Mouse (Mus musculus): ENCODE measurements around the gene Chchd3. TPM values are rescaled to one million over a fixed set of nuclear protein-coding genes. Genes with fewer than 3 reads are reported as not detected.

Chchd3 gene
- total RNA-seq, 1 experiment from 2014 or later, result 241 TPM

DNA sequence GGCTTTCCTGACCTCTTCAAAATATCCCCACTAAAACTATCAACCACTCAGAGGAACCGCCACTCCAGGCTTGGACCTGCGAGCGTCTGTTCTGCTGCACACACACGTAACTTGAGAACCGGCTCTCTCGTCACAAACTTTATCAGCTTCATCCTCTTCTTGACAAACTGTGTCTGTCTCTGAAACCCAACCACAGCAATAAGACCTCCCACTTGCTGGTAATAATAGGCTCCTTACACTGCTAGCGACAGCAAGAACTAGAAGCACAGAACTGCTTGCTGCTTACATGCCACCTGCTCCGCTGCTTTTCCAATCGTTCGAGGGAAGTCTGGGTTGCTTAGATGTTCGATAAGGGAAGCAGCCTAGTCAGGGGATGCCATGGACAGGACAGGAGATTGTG lies 119.8 kb downstream of the Chchd3 start:
- ATAC-seq (replicated peaks; ENCODE audit: low read depth, poor library complexity, severe bottlenecking), result 0 out of 2 replicates have a peak, but pooled peaks have one; percentile 22

- 0 out of 2 replicates have a peak, but pooled peaks have one; percentile 42 for ATAC-seq (replicated peaks; ENCODE audit: low read depth, poor library complexity, severe bottlenecking)
Measured at GRCm38 (mm10) chr6:32937643-32938042, 122.4 kb downstream of the Chchd3 start.

GRCm38 (mm10) chr6:32936794-32937193 lies 123.3 kb downstream of the Chchd3 start:
- no peak for ATAC-seq (replicated peaks; ENCODE audit: low read depth, poor library complexity, severe bottlenecking)

DNA sequence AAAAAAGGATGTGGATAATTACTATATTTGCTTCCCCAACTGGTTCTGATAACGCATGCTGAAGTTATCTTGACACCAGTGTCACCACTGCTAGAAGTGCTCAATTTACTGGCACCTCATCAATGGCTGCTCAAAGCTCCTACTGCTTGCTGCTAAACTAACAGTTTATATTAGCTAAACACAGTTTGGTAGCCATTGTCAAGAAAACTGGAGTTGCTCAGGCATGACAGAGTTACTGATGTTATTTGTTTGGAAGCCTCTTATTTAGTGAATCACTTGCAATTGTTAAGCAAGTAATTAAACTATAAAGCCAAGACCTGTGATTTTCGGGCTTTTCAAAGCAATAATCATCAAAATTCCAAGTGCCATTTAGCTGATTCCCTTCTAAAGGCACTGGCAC lies 123.7 kb downstream of the Chchd3 start:
- no peak for ATAC-seq (replicated peaks; ENCODE audit: low read depth, poor library complexity, severe bottlenecking)

GRCm38 (mm10) chr6:32935576-32935975 lies 124.5 kb downstream of the Chchd3 start:
- ATAC-seq (replicated peaks; ENCODE audit: low read depth, poor library complexity, severe bottlenecking), result no peak

DNA sequence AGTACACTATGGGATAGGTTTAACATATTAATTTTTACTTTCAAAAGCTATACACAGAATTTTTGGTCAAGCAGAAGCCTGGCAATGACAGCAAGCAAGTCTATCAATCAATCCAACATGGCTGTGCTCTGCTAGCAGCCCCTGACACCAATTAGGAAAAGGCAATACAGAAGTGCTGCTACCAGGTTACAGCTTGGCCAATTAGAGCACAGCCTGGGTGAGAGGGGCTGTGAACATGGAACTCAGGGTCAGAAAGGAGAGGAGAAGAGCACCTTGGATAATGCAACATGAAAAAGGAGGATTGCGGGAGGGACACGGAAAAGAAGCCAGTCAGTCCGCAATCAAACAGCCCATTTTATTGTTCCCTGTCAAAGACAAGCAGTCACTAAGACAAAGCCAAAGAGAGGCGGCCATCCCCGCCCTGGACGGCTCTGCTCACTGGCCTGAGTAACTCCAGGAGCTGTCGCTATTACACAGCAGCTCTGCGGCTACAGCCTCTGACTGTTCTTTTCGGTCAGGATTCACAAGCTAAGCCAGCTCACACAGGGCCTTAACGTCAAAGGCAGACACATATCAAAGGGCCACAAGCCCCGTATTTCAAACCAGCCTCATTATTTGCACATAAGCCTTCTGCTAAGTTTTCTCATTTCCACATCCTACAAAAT lies 128.8 kb downstream of the Chchd3 start:
- ATAC-seq (replicated peaks; ENCODE audit: low read depth, poor library complexity, severe bottlenecking), result no peak

DNA sequence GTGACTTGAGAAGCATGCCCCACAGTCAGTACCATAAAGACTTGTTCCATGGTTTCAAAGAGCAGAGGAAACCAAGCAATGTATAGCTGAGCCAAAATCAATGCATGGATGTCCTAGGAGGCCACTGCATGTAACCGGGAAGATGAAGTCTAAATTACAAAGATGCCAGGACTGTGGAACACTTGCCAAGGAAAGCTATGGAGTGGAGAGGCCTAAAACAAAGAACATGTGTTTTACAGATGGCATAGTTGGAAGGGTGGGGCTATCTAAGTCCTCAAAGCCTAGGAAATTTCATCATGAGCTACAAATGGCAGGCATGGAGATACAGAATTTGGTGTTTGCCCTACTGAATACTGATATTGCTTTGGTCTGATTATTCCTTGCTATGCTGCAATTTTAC lies 137.7 kb downstream of the Chchd3 start:
- no peak for ATAC-seq (replicated peaks; ENCODE audit: low read depth, poor library complexity, severe bottlenecking)

GRCm38 (mm10) chr6:32920091-32920490 lies 140.0 kb downstream of the Chchd3 start:
- no peak for ATAC-seq (replicated peaks; ENCODE audit: low read depth, poor library complexity, severe bottlenecking)

DNA sequence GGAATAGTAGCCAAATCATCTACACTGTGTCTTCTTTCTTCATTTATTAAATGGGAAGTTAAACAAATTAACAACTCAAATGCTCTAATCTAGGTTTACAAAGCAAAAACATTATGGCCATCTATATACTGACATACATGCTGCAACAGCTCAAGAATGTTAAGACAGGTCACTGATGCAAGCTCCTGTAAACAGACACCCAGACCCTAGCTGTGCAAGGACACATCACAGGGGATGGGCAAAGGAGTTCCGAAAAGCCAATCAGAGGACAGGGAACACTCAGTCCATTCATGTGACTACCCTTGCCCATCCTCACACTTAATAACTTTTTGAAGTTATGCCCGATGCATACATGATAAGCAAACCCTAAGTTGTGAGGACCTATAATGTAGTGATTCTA lies 149.4 kb downstream of the Chchd3 start:
- ATAC-seq (replicated peaks; ENCODE audit: low read depth, poor library complexity, severe bottlenecking), result no peak

DNA sequence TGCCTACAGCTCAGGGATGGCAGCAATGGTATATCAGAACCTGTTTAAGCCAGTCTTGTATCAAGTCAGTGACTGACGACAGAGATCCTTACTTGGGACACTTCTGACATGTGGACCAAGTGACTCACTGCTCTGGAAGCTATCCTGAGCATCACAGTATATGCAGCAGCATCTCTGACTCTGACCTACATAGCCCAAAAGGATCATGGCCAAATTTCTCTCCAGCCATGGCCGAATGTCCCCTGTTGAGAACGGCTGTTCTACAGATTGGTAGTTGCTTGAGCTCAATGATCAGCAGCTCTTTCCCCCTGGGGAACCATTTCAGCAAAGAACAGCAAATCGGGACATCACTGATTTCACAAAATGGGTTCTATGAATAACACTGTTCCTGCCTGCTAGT lies 161.0 kb downstream of the Chchd3 start:
- ATAC-seq (replicated peaks; ENCODE audit: low read depth, poor library complexity, severe bottlenecking), result no peak

GRCm38 (mm10) chr6:32894100-32894499 lies 166.0 kb downstream of the Chchd3 start:
- no peak for ATAC-seq (replicated peaks; ENCODE audit: low read depth, poor library complexity, severe bottlenecking)

DNA sequence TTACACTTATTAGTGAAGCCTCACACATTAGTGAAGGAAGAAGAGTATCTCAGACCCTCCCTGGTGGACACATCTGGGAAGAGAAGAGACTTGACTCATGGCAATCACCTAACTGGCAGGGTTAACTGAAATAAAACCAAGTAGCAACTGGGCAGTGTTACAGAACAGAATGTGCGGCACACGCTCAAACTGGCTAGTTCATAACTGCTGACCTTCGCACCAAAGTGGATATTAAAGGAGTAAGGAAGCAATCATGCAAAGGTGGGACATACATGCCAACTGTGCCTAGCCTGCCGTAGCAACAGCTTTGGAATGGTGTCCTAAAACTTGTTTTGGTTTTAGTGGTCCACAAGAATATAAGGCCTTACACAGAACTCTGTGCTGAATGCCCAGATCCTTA lies 169.3 kb downstream of the Chchd3 start:
- ATAC-seq (replicated peaks; ENCODE audit: low read depth, poor library complexity, severe bottlenecking), result no peak

GRCm38 (mm10) chr6:32888894-32889529 lies 171.0 kb downstream of the Chchd3 start:
- ATAC-seq (replicated peaks; ENCODE audit: low read depth, poor library complexity, severe bottlenecking), result no peak

- ATAC-seq (replicated peaks; ENCODE audit: low read depth, poor library complexity, severe bottlenecking), result no peak
Measured at GRCm38 (mm10) chr6:32878586-32878985, 181.5 kb downstream of the Chchd3 start.

GRCm38 (mm10) chr6:32874176-32874575 lies 185.9 kb downstream of the Chchd3 start:
- no peak for ATAC-seq (replicated peaks; ENCODE audit: low read depth, poor library complexity, severe bottlenecking)

DNA sequence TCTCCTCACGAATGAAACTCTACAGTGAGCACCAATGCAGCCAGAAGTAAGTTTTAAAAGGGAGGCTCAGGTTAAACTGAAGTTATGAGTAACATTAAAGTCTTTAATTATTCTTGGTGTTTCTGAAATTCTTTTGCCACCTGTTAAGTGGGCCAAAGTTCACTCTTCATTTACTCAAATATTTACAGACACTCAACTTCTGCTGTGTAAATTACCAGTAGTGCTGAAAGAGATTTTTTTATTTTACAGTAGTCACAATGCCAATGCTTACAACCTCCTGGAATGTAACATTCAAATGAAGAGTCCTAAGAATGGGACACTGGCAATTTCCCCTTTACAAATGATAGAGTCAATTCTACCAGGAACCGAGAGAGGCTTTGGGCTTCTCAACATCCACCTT lies 187.3 kb downstream of the Chchd3 start:
- ATAC-seq (replicated peaks; ENCODE audit: low read depth, poor library complexity, severe bottlenecking), result no peak

DNA sequence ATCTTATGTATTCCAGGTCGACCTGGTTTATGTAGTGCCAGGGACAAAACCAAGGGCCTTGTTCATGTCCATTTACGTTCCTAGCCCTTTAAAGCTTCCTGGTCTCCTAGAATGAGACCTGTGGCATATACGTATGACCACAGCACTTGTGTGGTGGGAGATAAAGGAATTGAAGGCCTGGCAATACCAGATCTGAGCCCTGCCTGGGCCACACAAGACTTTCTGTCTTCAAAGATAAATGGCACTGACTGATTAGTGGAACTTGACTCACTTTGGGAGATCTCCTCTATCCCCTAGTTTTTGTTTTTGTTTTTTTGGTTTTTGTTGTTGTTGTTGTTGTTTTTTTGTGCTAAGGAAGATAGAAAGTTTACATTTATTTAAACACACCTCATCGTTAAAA lies 209.1 kb downstream of the Chchd3 start:
- peak; percentile 94 for ATAC-seq (replicated peaks; ENCODE audit: low read depth, poor library complexity, severe bottlenecking)

DNA sequence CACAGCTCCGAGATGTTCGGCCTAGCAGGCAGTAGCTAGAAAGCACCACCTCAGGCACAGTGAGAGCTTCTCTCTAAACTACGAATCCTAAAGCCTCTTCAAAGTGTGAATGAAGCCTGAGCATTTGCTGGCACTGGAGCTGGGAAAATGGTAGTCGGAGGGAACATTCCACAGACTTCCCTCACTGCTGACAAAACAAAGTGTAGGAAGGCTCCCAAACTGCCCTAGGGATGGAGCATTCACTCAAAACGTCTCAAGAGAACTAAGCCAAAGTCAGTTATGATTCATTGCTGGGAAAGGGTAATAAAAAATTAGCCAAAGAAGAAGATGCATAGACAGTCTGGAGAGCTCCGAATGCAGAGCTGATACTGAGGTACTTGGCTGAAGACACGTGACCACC lies 211.1 kb downstream of the Chchd3 start:
- ATAC-seq (replicated peaks; ENCODE audit: low read depth, poor library complexity, severe bottlenecking), result no peak

DNA sequence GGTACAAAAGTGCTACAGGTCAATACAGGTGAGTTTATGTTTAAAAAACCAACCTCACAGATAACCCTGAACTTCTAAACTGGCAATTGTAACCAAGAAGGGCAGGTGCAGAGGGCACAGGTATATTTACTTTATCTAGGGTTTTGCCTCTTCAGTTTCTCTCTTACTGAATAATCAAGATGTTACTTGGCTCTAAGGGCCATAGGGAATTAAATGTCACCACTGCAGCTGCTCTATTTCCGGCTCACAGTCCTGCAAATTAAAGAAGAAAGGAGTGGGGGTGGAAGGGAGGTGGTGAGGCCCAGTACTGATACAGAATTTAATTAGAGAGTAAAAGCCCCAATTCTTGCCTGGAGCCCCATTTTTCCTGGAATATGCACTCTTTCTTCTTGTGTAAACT lies 214.6 kb downstream of the Chchd3 start:
- no peak for ATAC-seq (replicated peaks; ENCODE audit: low read depth, poor library complexity, severe bottlenecking)

GRCm38 (mm10) chr6:32837939-32838301 lies 222.1 kb downstream of the Chchd3 start:
- ATAC-seq (replicated peaks; ENCODE audit: low read depth, poor library complexity, severe bottlenecking), result no peak

GRCm38 (mm10) chr6:32837165-32837938 lies 222.7 kb downstream of the Chchd3 start:
- no peak for ATAC-seq (replicated peaks; ENCODE audit: low read depth, poor library complexity, severe bottlenecking)
